Mouse (Mus musculus) embryonic facial prominence, embryonic 12.5 days (tissue): ENCODE data around the gene Bpifb4. TPM values are rescaled to one million over a fixed set of nuclear protein-coding genes. Genes with fewer than 3 reads are reported as not detected.

Source experiments
- ATAC-seq: fragments of 200-750 bp; cut with Nextera tagmentation; 2 replicates; pipeline ENCODE4 v1.8.0; 2017; ENCODE audit not compliant: insufficient number of reproducible peaks, insufficient read depth, low FRiP score, low TSS enrichment
- H3K27ac ChIP-seq: fragments of 300-500 bp; sonication (generic); 2 replicates; pipeline ENCODE4 v1.5.1; 2016; ENCODE audit warnings: mild to moderate bottlenecking
- H3K27me3 ChIP-seq: fragments of 300-500 bp; sonication (generic); 2 replicates; pipeline ENCODE4 v1.6.1; 2016; ENCODE audit warnings: mild to moderate bottlenecking, moderate library complexity
- H3K36me3 ChIP-seq: fragments of 300-500 bp; sonication (generic); 2 replicates; pipeline ENCODE4 v1.6.1; 2016; ENCODE audit warnings: mild to moderate bottlenecking
- H3K4me1 ChIP-seq: fragments of 300-500 bp; sonication (generic); 2 replicates; pipeline ENCODE4 v1.6.1; 2016
- H3K4me2 ChIP-seq: fragments of 300-500 bp; sonication (generic); replicated peaks from 2 replicates; pipeline ENCODE4 v1.6.1; 2016; ENCODE audit warnings: mild to moderate bottlenecking, moderate library complexity
- H3K4me3 ChIP-seq: fragments of 300-500 bp; sonication (generic); 2 replicates; pipeline ENCODE4 v1.5.1; 2016; ENCODE audit warnings: mild to moderate bottlenecking
- H3K9ac ChIP-seq: fragments of 300-500 bp; sonication (generic); 2 replicates; pipeline ENCODE4 v1.6.1; 2016; ENCODE audit warnings: mild to moderate bottlenecking, moderate library complexity
- H3K9me3 ChIP-seq: fragments of 300-500 bp; sonication (generic); 2 replicates; pipeline ENCODE4 v1.6.1; 2016; ENCODE audit warnings: mild to moderate bottlenecking, moderate library complexity
- WGBS: fragments of 180-500 bp; shearing (Covaris S2); methylation state at CpG from one replicate; pipeline ENCODE4 v1.1.7; 2016; 5-methylcytosine and 5-hydroxymethylcytosine counted together
- polyA plus RNA-seq: library from polyadenylated mRNA; unstranded; fragments of >200 nt; fragmentation: Nextera tagmentation; extraction: Ambion mirVana; gene quantifications from 2 replicates; pipeline ENCODE4 v1.2.1, GENCODE M21; 2016

Bpifb4 gene
- polyA plus RNA-seq, result not detected in 2 replicates

DNA sequence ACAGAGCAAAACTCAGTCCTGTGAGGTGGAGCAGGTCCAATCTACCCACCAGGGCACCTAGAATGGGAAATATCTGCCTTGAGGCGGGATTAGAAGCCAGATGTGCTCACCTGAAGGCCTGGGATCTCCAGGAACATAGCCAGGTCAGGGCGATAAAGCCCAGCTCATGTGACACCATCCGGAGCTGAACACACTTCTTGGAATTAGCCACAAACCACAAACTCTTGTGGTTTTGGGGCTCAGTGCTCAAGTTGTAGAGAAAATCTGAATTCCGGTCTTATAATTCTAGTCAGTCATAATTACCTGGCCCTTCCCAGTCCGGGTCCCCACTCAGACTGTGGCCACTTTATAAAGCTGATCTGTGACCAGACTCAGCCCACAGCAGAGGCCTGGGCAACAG, at the start of gene Bpifb4:
Gene Bpifb4, plus strand, starts transcription at position 370 of the 400 bp plus-strand sequence.
- Histone ChIP-seq H3K4me1 (no peaks in the 10 kb centered on the region), H3K9ac (no peak within 1 kb of the TSS), H3K27me3 (no peaks in the 10 kb centered on the region), H3K4me2 (no peak within 1 kb of the TSS), H3K4me3 (no peak within 1 kb of the TSS), H3K36me3 (no peaks in the 10 kb centered on the region), H3K27ac (no peak within 1 kb of the TSS), H3K9me3 (no peaks in the 10 kb centered on the region)
- no peak for ATAC-seq
- 82% methylated on average over 5 of the region's 5 CpGs for WGBS

DNA sequence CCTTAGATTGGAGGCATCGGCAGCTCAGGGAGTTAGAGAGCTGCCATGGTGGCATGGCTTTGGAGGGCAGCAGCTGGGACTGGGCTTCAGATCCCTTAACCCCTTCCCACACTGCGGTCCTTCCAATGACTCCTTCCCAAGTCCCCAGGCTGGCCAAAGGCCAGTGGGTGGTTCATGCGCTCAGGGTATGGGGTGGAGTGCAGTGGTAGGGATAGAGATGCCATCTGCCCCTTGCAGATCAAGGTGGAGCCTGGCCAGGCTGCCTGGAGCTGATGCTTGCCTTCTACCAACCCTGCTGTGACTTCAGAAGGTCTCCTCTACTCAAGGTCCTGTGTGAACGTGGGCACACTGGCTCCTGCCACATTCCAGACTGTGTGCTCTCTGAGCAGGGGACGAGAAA, 38.9 kb upstream of the Bpifb4 start:
- Histone ChIP-seq H3K9me3 (no peaks in the 10 kb centered on the region), H3K27me3 (no peaks in the 10 kb centered on the region), H3K9ac (no peak overlapping the region), H3K4me3 (no peak overlapping the region), H3K27ac (no peak overlapping the region), H3K36me3 (no peaks in the 10 kb centered on the region), H3K4me2 (no peak overlapping the region), H3K4me1 (no peaks in the 10 kb centered on the region)
- no peak for ATAC-seq
- 91% methylated on average over 5 of the region's 5 CpGs for WGBS

DNA sequence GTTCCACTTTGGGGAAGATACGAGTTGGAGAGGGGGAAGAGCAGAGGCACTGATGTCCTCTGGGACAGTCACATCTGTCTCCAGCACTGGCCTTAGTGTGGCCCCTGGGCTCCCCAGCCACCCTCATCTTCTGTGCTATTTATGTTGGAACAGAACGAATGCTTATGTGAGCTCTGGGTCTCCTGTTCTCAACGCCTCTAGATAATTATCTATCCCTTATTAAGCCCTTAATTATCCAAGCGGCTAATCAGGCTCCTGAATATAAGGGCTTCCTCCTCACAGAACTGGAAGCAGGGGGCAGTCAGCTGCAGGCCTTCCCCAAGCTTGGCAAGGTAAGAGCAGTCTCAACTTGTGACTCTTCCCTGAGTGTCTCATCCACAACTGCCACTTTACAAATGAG, 37.9 kb upstream of the Bpifb4 start, which contains the start of gene Bpifb6:
Gene Bpifb6, plus strand, starts transcription at position 301 of the 400 bp plus-strand sequence.
- no peak for ATAC-seq
- Histone ChIP-seq H3K27me3 (no peaks in the 10 kb centered on the region), H3K27ac (no peak within 1 kb of the TSS), H3K4me2 (no peak within 1 kb of the TSS), H3K36me3 (no peaks in the 10 kb centered on the region), H3K9ac (no peak within 1 kb of the TSS), H3K4me1 (no peaks in the 10 kb centered on the region), H3K4me3 (no peak within 1 kb of the TSS), H3K9me3 (no peaks in the 10 kb centered on the region)
- WGBS, result 75% methylated on average over 4 of the region's 4 CpGs

DNA sequence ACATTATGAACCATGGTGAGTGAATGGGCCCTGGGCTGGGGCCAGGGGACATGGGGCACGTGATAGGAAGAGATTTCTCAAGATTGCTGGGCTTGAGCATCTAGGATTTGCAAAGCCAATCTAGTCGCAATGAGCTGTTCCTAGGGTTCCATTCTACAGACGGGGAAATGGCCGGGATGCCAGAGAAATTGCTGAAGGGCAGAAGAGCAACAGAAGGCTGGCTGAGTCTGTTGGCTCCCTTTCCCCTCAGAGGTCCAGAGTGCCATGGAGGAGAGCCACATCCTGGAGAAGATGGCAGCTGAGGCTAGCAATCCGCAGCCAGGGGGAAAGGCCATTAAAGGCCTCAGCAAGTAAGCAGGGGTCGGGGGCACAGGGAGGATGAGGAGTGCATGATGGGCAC, 35.3 kb upstream of the Bpifb4 start:
- no peak for ATAC-seq
- H3K27ac ChIP-seq, result no peak overlapping the region
- H3K27me3 ChIP-seq, result no peaks in the 10 kb centered on the region; the same call in 1 of the 2 replicates
- H3K4me1 ChIP-seq, result no peaks in the 10 kb centered on the region
- no peaks in the 10 kb centered on the region for H3K9me3 ChIP-seq
- no peaks in the 10 kb centered on the region for H3K36me3 ChIP-seq
- no peak overlapping the region for H3K4me3 ChIP-seq
- 78% methylated on average over 6 of the region's 6 CpGs for WGBS
- no peak overlapping the region for H3K9ac ChIP-seq
- no peak overlapping the region for H3K4me2 ChIP-seq

DNA sequence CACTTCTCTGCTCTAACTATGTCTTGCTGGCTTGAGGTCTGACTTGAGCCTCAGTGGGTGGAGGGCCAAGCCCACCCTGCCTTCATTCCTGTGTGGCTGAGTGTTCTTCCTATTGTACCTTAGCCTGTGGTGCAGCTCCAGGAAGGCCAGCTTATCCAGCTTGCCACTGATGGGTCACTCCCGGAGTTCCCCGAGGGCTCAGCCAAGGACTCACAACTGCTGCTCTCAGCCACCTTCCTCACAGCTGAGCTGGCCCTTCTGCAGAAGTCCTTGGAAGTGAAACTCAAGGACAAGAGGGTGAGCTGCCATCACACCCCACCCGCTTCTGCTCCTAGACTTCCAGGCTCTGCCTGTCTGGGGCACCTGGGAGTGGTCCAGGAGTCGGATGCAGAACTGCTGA, 31.4 kb upstream of the Bpifb4 start:
- H3K4me3 ChIP-seq, result no peak overlapping the region
- H3K36me3 ChIP-seq, result no peaks in the 10 kb centered on the region
- H3K4me2 ChIP-seq, result no peak overlapping the region
- no peaks in the 10 kb centered on the region for H3K4me1 ChIP-seq
- WGBS, result 91% methylated on average over 4 of the region's 4 CpGs
- no peaks in the 10 kb centered on the region for H3K9me3 ChIP-seq
- no peak overlapping the region for H3K9ac ChIP-seq
- H3K27ac ChIP-seq, result no peak overlapping the region
- no peaks in the 10 kb centered on the region; the same call in 1 of the 2 replicates for H3K27me3 ChIP-seq
- no peak for ATAC-seq

DNA sequence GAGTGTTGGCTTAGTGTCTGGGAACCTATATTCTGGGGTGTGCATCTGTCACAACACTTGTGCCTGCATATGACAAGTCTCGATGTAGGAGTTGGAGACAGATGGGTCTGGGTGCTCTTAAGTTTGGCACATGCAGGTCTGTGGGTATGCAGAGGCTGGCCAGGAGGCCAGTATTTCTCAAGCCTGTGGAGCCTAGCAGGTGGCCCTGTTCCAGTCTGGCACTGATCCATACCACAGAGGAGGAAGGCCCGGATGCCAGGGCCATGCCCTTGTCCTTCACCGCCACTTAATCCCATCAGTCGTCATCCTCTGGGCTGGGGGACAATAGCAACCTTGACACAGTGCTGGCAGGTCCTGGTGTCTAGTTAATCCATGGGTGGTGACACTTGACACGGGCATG, 23.9 kb upstream of the Bpifb4 start:
- no peak for ATAC-seq
- H3K4me3 ChIP-seq, result no peak overlapping the region
- no peak overlapping the region for H3K9ac ChIP-seq
- no peak overlapping the region for H3K4me2 ChIP-seq
- H3K27ac ChIP-seq, result no peak overlapping the region
- no peaks in the 10 kb centered on the region for H3K27me3 ChIP-seq
- H3K9me3 ChIP-seq, result no peaks in the 10 kb centered on the region
- WGBS, result 71% methylated on average over 5 of the region's 5 CpGs
- H3K36me3 ChIP-seq, result no peaks in the 10 kb centered on the region
- H3K4me1 ChIP-seq, result no peaks in the 10 kb centered on the region

DNA sequence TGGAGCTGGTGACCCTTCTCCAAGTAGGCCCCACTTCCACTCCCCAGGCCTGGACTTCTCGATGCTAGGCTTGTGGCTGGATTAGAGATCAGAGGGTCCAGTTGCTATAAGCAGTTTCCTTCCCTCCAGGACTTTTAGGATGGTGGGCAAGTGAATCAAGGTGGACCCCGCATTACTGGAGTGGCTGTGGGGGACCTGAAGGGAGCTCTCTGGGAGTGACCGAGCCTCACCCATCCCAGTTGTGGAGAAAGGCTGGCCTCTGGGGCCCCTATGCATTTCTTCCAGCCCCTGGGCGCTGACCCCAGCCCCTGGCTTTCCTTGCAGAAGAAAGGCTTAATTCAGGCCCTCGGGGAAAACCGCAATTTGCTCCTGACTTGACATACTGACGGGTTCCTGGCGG, 20.1 kb upstream of the Bpifb4 start, which contains the start of gene Bpifb3:
Gene Bpifb3, plus strand, starts transcription at position 301 of the 400 bp plus-strand sequence.
- H3K4me2 ChIP-seq, result no peak within 1 kb of the TSS
- 49% methylated on average over 8 of the region's 8 CpGs for WGBS
- no peak within 1 kb of the TSS for H3K27ac ChIP-seq

DNA sequence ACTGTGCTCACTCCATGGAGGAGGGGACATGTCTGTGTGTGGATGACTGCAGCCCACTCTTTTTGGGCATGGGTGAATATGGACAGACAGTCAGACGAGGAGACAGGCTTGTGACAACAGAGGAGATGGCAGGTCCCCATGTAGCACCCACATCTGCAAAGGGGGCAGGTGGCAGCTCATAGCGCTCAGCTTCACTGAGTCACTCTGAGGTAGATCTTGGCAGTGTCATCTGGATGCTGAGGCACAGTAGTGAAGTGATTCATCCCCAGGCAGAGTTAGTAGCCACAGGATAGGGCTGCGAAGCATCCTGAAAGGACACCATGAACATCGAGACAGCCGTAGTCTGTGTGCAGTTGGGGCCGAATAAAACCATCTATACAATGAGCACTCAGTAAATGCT, 16.8 kb upstream of the Bpifb4 start:
- no peak for ATAC-seq

More for the DNA sequence above, 20.1 kb upstream of the Bpifb4 start, which contains the start of gene Bpifb3:
- Histone ChIP-seq H3K27me3 (no peaks in the 10 kb centered on the region), H3K36me3 (no peaks in the 10 kb centered on the region), H3K4me3 (no peak within 1 kb of the TSS), H3K4me1 (no peaks in the 10 kb centered on the region), H3K9me3 (no peaks in the 10 kb centered on the region), H3K9ac (no peak within 1 kb of the TSS)
- no peak for ATAC-seq

DNA sequence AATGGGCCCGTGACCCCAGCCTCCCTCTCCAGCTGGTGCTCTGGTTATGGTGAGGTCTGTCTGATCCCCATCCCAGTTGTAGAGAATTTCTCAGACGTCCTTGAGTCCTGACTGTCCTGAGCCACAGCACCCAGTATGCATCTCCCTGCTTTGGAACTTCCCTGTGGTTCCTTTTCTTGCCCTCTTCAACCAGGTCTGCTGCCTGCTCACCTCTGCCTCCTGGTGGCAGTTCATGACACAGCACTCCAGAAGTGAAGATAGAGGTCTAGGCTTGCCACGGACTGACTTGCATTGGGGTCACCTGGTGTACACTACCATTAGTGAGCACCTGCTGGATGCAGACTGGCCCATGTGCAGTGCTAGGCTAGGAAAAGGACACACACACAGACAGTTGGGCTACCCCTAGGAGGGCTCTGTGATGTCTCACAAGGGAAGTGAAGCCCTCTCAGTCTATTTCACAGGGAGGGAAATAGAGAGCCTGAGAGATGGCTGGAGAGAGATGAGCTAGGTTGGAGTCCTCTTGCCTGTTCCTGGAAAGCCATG, 8.1 kb upstream of the Bpifb4 start:
- Histone ChIP-seq H3K9ac (no peak overlapping the region), H3K27ac (no peak overlapping the region), H3K36me3 (no peaks in the 10 kb centered on the region), H3K4me3 (no peak overlapping the region), H3K9me3 (no peaks in the 10 kb centered on the region), H3K27me3 (no peaks in the 10 kb centered on the region), H3K4me1 (no peaks in the 10 kb centered on the region), H3K4me2 (no peak overlapping the region)
- ATAC-seq, result no peak
- WGBS, result 44% methylated on average over 3 of the region's 3 CpGs

More for the DNA sequence above, 16.8 kb upstream of the Bpifb4 start:
- Histone ChIP-seq H3K9ac (no peak overlapping the region), H3K27ac (no peak overlapping the region), H3K4me2 (no peak overlapping the region), H3K4me1 (no peaks in the 10 kb centered on the region), H3K27me3 (no peaks in the 10 kb centered on the region), H3K9me3 (no peaks in the 10 kb centered on the region), H3K36me3 (no peaks in the 10 kb centered on the region), H3K4me3 (no peak overlapping the region)
- 87% methylated on average over 6 of the region's 6 CpGs for WGBS

DNA sequence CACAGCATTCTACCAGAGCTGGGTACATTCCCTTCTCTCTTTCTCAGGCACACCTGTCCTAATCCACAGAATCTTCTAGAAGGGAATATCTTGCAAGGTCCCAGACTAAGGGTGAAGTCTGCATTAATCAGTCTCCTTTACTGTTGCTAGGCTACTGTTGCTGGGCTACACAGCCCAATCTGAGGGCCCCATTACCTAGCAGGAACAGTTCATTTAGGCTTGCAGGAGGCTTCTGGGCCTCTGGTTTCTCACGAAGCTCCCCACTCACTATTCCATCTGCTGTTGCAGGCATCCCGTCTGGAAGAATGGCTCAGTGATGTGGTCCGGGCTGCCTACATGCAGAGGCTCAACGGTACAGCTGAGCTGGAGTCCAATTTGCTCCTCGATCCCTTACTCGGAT, 6.9 kb upstream of the Bpifb4 start:
- ATAC-seq, result no peak
- Histone ChIP-seq H3K4me1 (no peaks in the 10 kb centered on the region), H3K27ac (no peak overlapping the region), H3K27me3 (no peaks in the 10 kb centered on the region), H3K9me3 (no peaks in the 10 kb centered on the region), H3K9ac (no peak overlapping the region), H3K4me2 (no peak overlapping the region), H3K36me3 (no peaks in the 10 kb centered on the region), H3K4me3 (no peak overlapping the region)
- 73% methylated on average over 6 of the region's 6 CpGs for WGBS

DNA sequence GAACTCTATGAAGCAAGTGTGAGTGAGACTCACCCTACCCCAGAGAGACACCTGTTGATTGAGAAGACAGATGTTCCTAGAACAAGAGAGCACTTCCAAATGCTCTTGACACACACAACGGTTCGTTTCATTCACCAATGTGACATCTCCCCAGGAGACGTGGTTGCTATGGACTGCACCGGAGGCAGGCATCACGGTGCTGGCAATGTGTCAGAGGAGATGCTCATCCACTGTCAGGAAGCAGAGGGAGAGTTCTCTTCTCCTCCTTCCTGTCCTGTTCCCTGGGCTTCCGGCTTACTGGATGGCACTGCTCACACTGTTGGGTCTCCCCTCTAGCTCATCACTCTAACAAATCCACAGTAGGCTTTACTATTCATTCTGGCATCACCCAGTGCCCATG, 4.7 kb upstream of the Bpifb4 start:
- no peaks in the 10 kb centered on the region for H3K4me1 ChIP-seq
- no peak overlapping the region for H3K4me2 ChIP-seq
- H3K4me3 ChIP-seq, result no peak overlapping the region
- ATAC-seq, result no peak
- H3K27me3 ChIP-seq, result no peaks in the 10 kb centered on the region
- no peaks in the 10 kb centered on the region for H3K9me3 ChIP-seq
- H3K27ac ChIP-seq, result no peak overlapping the region
- H3K9ac ChIP-seq, result no peak overlapping the region
- WGBS, result 84% methylated on average over 6 of the region's 6 CpGs
- no peaks in the 10 kb centered on the region for H3K36me3 ChIP-seq

DNA sequence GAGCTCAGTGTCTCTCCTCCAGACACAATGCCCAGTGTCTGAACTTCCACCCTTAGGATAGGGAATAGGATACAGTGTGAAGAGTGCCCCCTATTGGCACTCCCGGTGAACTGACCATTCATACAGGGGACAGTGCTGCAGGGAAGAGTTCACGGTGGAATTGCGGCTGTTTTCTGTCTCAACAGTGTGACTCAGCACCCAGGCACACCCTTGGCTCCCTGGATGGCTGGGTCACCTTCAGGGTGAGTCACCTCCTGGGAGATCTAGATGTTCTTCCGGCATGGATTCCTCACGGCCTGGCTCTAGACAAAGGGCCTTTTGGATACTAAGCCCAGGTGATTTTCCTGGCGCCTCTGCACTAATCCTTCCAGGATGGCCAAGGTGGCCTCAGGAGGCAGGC, 2.7 kb upstream of the Bpifb4 start:
- no peaks in the 10 kb centered on the region for H3K4me1 ChIP-seq
- 90% methylated on average over 6 of the region's 6 CpGs for WGBS
- no peak for ATAC-seq

More for the DNA sequence above, 2.7 kb upstream of the Bpifb4 start:
- no peak overlapping the region for H3K4me2 ChIP-seq
- H3K36me3 ChIP-seq, result no peaks in the 10 kb centered on the region
- no peaks in the 10 kb centered on the region for H3K9me3 ChIP-seq
- H3K27me3 ChIP-seq, result no peaks in the 10 kb centered on the region
- H3K27ac ChIP-seq, result no peak overlapping the region
- H3K9ac ChIP-seq, result no peak overlapping the region
- H3K4me3 ChIP-seq, result no peak overlapping the region
